Mouse (Mus musculus): ENCODE data around the gene Pold4.

GRCm38 (mm10) chr19:4279487-4279886 is 47.8 kb downstream of the Pold4 start:
- peak; percentile 55 for TF ChIP-seq CTCF (IDR thresholded peaks at IDR 0.05; ENCODE audit: low read depth)
- no peak for TF ChIP-seq EP300 (IDR thresholded peaks at IDR 0.05; ENCODE audit: low read depth)

All from liver, embryonic 14.5 days (tissue).